Mouse (Mus musculus): Measurements from ENCODE around the gene Tbc1d1. TPM values are rescaled to one million over a fixed set of nuclear protein-coding genes. Genes with fewer than 3 reads are reported as not detected.

Tbc1d1 gene
- polyA plus RNA-seq, 1 experiment = 2.8 TPM

DNA sequence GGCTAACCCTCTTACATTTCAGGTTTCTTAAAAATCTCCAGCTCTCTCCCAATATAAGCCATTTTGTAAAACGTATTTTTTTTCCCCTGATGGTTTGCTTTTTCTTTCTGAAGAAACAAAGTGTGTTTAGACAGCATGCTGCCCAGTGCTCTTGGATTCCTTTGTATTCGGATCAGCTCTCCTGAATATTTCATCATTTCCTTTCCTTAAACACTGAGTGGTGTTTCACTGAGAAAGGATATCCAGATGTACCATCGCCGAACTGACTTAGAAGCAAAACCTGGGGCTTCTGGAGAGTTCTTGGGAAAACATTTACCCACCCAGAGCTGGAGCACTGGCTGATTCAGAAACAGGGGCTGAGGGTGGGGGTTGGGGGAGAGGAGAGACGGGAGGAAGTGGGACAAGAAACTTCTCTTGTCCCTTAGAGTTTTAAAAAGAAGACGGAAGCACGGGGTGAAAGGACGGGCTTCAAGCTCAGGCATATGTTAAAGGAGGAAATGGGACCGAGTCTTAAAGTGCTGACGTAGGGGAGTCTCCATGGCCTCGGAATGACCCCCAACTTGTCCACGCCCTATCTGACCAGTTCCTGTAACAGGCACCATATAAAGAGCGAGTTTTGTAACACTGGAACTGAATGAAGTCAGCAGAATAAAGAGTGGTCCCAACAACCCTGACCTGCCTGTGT lies 222.6 kb downstream of the Tbc1d1 start:
- no peak for TF ChIP-seq GATA1 (IDR thresholded peaks at IDR 0.05; ENCODE audit: low read length)

DNA sequence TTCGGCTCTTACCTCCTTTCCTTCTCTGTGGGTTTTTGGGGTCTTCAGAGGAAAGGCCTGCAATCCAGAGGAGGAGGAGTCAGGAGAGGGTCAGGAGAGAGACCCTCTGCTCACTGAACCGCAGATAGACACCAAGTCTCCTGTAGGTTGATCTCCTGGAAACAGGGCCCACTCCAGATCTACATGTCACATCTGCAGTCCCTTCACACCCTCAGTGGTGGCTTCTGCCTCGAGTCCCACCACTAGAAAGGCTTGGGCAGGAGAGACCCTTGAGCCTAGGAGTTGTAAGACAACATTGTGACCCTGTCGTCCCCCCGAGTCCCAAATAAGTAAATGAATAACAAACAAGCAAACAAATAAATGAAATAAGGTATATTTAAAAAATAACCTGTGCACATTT lies 223.7 kb downstream of the Tbc1d1 start:
- TF ChIP-seq GATA1 (IDR thresholded peaks at IDR 0.05; ENCODE audit: low read length) = no peak

DNA sequence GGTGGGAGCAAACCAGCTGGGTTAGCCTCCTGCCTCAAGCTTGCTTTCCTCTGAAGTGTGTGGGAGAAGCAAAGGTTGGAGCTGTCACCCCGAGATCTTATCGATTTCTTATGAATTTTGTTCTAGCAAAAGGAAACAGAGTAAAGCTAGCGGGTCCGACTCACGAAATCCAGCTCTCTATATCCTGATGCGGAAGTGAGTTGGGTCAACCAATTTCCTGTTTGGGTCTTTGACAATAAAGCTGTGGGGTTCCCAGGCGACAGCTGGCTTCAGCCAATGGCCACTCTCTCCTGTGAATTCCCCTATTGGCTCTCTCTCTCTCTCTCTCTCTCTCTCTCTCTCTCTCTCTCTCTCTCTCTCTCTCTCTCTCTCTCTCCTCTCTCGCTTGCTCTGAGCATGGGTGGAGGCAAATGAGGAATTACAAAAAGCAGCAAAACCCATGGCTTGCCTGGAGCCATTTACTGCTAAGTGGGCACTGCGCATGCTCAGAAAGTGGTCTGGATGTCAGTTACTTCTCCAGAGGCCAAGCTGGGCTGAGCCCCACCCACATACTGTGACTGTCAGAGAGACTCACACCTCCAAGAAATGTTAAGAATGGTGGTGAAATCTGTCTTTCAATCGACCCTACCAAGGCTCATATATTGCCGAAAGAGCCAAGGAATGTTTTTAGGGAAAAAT lies 224.7 kb downstream of the Tbc1d1 start:
- TF ChIP-seq GATA1 (IDR thresholded peaks at IDR 0.05; ENCODE audit: low read length) = no peak

DNA sequence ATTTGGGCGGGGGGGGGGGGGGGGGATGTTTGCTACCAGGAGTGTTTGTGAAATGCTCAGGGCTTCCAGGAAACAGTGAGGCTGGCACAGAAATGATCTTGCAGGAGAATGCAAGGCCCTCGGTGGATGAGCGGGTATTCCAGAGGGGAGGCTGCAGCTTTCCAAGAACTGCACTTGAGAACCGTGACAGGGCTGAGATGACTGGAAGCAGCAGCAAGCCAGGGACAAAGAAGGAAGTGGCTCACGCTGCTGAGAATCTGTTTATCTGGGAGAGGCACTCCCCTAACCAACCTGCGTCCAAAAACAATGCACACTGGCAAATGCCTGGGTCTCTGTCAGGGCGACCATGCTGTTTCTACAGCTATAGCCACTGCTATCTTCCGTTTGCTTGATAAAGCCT lies 225.4 kb downstream of the Tbc1d1 start:
- no peak for TF ChIP-seq GATA1 (IDR thresholded peaks at IDR 0.05; ENCODE audit: low read length)

DNA sequence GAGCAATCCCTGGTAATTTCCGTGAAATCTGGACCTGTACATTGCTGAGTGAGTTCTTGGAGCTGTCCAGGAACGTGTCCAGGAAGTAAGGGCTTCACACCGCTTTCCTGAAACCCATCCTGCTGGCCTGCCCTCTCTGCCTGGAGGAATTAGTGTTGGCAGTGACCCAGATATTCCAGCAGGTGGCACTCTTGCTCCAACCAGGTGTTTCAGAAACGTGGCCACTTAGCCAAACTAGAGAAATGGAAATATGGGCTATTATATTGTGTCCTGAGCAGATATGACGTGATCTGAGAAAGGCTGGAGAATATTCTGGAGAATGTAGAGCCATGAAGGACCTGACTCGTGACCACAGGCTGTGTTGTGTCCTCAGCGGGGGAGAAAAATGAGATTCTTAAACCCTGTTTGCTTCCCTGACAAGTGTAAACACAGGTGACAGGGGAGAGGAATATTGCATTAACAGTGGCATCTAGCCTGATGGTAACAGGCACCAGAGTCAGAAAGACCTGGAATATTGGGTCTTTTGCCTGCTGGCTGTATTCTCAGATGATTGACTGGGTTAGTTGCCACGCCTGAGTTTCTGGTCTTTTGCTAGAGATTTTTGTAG lies 226.4 kb downstream of the Tbc1d1 start:
- no peak for TF ChIP-seq GATA1 (IDR thresholded peaks at IDR 0.05; ENCODE audit: low read length)

DNA sequence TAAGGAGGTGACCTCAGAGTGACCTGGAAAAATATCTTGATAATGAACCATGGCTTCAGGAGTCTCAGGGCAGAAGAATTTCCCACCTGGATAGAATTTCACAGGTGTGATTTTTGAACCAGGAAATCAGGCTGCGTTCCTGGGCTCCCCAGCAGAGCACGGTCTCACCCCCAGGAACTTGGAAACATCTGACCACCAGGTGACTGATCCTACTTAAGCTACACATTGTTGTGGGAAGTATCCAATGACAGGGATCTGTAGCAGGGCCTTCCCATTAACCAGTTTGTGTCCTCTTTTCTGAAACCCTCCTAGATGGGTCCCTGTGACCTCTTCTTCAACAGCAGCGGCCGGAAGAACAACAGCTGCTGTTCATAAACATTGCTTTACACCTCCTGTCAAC lies 227.1 kb downstream of the Tbc1d1 start:
- no peak for TF ChIP-seq GATA1 (IDR thresholded peaks at IDR 0.05; ENCODE audit: low read length)

DNA sequence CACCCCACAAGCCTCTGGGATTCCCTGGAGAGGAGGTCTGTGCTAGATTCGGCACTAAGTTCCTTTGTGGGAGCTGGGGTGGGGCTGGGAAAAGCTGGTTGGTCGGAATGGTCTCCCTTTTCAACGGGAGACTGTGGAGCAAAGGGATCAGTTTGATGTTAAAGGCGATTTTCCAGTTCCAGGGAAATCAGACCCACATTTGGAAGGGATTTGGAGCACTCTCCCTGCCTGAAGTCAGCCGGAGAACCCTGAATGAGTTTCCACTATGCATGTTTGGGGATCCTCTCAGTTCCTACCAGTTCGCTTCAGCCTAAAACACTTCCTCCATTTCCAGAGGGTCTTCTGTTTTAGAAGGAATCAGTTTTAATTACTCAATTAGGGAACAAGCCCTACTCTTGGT lies 228.4 kb downstream of the Tbc1d1 start:
- no peak for TF ChIP-seq GATA1 (IDR thresholded peaks at IDR 0.05; ENCODE audit: low read length)

DNA sequence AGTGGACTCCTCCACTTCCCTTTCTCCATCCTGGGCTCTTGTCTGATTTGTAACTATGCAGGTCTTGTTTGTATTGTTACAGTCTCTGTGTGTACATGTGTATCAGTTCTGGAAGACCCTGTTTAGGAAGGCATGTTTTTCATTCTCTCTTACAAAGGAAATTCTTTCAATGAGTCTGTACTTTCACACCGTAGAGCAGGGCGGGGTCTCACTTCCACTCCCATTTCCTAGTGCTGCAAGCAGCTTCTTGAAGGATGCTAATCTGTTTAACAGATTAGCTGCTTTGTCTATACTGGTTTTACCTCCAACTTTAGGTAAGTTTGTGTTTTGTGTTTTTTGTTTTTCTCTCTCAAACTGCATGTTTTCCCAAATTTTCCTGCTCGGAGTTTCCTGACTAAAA lies 230.9 kb downstream of the Tbc1d1 start:
- no peak for TF ChIP-seq GATA1 (IDR thresholded peaks at IDR 0.05; ENCODE audit: low read length)

DNA sequence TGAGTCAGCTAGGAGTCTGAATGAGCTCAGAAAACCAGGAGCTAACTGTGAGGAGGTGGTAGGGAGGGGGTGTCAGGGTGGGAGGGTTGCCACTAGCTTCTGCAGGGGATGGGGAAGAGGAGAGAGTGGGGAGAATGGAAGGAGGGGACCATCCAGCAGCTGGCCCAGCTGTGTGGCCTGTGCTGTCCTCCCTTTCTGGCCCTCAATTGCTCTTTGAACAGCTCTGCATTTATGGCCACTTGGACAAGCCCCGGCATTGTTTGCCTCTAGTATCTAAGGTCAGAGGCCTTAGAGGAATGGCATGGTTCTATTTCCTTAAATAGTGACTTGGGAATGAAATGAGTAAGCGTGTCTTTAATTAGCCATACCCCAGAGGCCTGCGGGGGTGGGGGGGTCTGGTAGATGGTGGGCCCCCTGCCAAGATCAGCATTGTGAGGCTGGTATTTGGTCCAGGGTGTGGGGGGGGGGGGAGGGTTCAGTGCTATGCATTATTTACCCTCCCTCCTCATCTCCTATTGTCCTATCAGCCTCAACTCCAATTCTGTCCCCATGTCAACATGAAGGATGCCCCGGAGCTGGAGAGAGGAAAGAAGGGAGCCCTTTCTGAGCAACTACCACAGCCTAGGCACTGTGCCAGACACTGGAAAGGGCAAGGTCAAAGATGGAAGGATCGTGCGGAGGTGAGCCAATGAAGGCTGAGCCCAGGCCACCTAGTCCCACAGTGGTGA lies 233.3 kb downstream of the Tbc1d1 start:
- no peak for TF ChIP-seq GATA1 (IDR thresholded peaks at IDR 0.05; ENCODE audit: low read length)

DNA sequence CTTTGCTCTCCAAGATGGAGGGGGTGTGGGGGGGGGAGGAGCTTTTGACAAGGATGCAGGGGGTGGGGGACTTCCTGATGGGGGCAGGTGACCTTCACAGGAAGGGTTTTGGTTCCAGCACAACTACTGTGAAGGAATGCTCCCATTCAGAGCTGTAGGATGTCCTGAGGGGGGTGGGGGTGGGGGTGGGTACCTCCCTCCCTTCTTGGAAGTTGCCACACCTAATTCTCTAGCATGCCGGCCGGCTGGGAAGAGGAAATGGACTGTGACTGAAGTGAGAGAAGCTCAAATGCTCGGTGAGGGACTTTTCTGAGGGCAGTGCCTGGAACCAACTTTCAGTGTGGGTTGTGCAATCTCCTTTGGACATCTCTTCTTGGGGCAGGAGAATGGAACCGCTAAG lies 235.2 kb downstream of the Tbc1d1 start:
- TF ChIP-seq GATA1 (IDR thresholded peaks at IDR 0.05; ENCODE audit: low read length) = no peak

DNA sequence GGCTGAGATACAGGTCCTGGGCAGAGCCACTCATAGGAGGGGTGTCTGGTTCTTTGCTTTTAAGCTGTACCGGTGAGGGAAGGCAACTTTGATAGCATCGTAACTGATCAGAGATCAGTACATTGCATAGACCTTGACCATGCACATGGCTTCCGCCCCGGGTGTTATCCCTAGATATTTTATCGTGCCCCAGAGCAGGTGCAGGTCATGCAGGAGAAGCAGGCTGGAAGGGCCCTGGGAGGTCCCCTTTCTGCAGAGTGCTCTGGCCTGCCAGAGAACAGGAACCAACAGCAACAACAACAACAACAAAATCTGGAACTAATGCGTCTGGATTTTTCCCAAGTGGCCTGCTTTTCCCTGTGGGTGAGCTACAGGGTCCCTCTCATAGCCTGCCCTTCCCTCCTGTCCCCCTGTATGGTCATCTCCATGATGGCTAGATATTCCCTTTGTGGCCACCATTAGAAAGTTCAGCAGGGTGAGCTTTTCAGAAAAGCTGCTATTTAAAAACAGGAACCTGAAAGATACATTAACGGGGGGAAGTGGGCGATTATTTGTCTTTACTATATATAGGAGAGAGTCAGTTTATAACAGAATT lies 236.4 kb downstream of the Tbc1d1 start:
- TF ChIP-seq GATA1 (IDR thresholded peaks at IDR 0.05; ENCODE audit: low read length) = no peak

DNA sequence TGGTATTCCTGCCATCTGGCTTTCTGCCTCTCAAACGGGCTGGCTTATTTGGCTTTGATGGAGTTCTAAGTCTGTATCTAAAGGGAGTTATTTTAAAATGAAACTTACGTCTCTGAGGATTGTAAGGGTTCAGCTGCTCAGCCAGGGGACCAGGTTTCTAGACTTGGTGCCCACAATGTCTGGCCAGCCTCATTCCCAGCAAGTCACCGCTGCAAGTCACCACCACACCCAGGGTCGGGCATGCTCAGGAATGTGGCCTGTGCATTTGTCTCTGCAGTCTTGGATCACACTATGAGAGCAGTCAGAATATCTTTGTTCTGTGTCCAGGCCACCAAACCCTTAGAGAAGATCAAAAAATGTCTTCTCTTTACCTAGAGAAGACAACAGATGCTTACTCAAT lies 237.4 kb downstream of the Tbc1d1 start:
- no peak for TF ChIP-seq GATA1 (IDR thresholded peaks at IDR 0.05; ENCODE audit: low read length)

DNA sequence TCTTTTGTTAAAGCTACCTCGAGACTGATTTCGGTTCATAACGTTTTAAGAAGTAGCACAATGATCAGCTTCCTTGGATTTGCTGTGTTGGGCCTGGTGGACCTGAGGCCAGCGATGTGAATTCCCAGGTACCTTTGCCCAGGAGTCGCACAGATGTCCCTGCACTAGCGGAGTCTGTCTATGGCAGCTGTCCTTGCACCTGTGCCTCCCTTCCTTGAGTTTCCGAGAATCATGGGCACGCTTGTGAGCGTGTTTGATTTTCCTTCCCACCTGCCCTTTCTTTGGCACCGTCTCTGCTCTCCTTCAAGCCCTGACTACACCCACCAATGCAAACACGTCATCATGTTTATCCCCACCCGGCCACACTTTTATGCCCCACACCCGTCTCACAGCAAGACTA lies 242.1 kb downstream of the Tbc1d1 start:
- no peak for TF ChIP-seq GATA1 (IDR thresholded peaks at IDR 0.05; ENCODE audit: low read length)

DNA sequence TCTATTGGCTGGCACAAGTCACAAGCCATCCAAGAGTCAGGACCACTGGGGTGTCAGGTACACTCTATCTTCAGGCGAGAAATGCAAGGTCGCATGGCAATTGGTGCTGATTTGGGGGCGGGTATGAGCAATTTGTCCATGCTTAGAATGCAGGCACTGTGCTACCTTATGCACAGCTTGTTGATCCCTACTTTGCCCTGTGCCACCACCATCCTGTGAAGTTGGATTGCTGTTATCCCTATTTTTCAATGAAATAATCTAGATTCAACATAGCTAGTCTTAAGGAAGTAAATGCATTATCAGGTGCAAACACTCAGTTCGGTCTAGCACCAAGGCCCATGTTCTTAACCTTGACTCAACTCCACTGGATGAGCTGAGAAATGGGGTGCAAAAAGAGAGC lies 244.6 kb downstream of the Tbc1d1 start:
- TF ChIP-seq GATA1 (IDR thresholded peaks at IDR 0.05; ENCODE audit: low read length) = no peak

Other genes with a start within 250 kb of the Tbc1d1 start
- 1.5 and 3.3 TPM in 2 replicates for gene Rell1, start 187.4 kb upstream of the Tbc1d1 start, polyA plus RNA-seq (2012)
- gene Pgm2, start 63.4 kb upstream of the Tbc1d1 start, polyA plus RNA-seq (2012) = 56.8 and 75.7 TPM in 2 replicates